Mouse (Mus musculus): ENCODE measurements around the gene Lsp1.

Gene Lsp1

GRCm38 (mm10) chr7:142478001-142478400, 17.4 kb downstream of the Lsp1 start:
- DNase-seq, result no peak

- no peak for DNase-seq
Measured at GRCm38 (mm10) chr7:142478574-142478973, 18.0 kb downstream of the Lsp1 start.

- DNase-seq, result no peak
Measured at GRCm38 (mm10) chr7:142479307-142479706, 18.7 kb downstream of the Lsp1 start.

- DNase-seq, result no peak
Measured at GRCm38 (mm10) chr7:142479886-142480285, 19.3 kb downstream of the Lsp1 start.

GRCm38 (mm10) chr7:142480661-142481060, 20.1 kb downstream of the Lsp1 start:
- no peak for DNase-seq

- peak; percentile 82 for DNase-seq
Measured at GRCm38 (mm10) chr7:142481186-142481567, 20.6 kb downstream of the Lsp1 start.

GRCm38 (mm10) chr7:142481568-142482255, 21.1 kb downstream of the Lsp1 start:
- DNase-seq, result peak; percentile 83

- DNase-seq, result peak; percentile 79
Measured at GRCm38 (mm10) chr7:142482256-142482609, 21.6 kb downstream of the Lsp1 start.

GRCm38 (mm10) chr7:142483136-142483535, 22.5 kb downstream of the Lsp1 start:
- peak; percentile 44 for DNase-seq

GRCm38 (mm10) chr7:142484780-142485179, 24.2 kb downstream of the Lsp1 start:
- DNase-seq, result no peak

- DNase-seq, result no peak
Measured at GRCm38 (mm10) chr7:142486751-142487162, 26.1 kb downstream of the Lsp1 start.

GRCm38 (mm10) chr7:142487341-142487859, 26.8 kb downstream of the Lsp1 start:
- DNase-seq, result peak; percentile 88

- no peak for DNase-seq
Measured at GRCm38 (mm10) chr7:142488053-142488452, 27.4 kb downstream of the Lsp1 start.

GRCm38 (mm10) chr7:142493535-142493934, 32.9 kb downstream of the Lsp1 start:
- no peak for DNase-seq

- no peak for DNase-seq
Measured at GRCm38 (mm10) chr7:142496158-142496557, 35.5 kb downstream of the Lsp1 start.

- no peak for DNase-seq
Measured at GRCm38 (mm10) chr7:142496800-142497199, 36.2 kb downstream of the Lsp1 start.

- peak; percentile 27 for DNase-seq
Measured at GRCm38 (mm10) chr7:142497775-142498174, 37.2 kb downstream of the Lsp1 start.

GRCm38 (mm10) chr7:142498575-142498974, 38.0 kb downstream of the Lsp1 start, which contains the start of gene Tnnt3:
Tnnt3 (plus strand) TSS chr7:142498836.
- DNase-seq, result no peak

- no peak for DNase-seq
Measured at GRCm38 (mm10) chr7:142499010-142499721, 38.6 kb downstream of the Lsp1 start.

GRCm38 (mm10) chr7:142500032-142500431, 39.4 kb downstream of the Lsp1 start:
- no peak for DNase-seq

GRCm38 (mm10) chr7:142503206-142503605, 42.6 kb downstream of the Lsp1 start:
- no peak for DNase-seq

- DNase-seq, result peak; percentile 26
Measured at GRCm38 (mm10) chr7:142505942-142506341, 45.3 kb downstream of the Lsp1 start.

- peak; percentile 32 for DNase-seq
Measured at GRCm38 (mm10) chr7:142506501-142506900, 45.9 kb downstream of the Lsp1 start.

GRCm38 (mm10) chr7:142507453-142507852, 46.8 kb downstream of the Lsp1 start:
- DNase-seq, result no peak
